Mouse (Mus musculus) embryo, embryonic 11.5 days (tissue): Measurements from ENCODE around the gene Olfr113.
"Not testable (repeated sequence)": the region's sequence is repeated elsewhere in the genome, so short reads cannot be mapped to it uniquely, and the experiment has no call there.

Source experiments
- DNase-seq: peaks from one replicate; pipeline ENCODE4 v3.0.0-alpha.2; 2012; ENCODE audit warnings: low read depth, low spot score

Gene Olfr113

GRCm38 (mm10) chr17:37577563-37577962 is at the start of gene Olfr113:
Gene Olfr113 (minus strand): TSS chr17:37577663.
- DNase-seq, result no peak

GRCm38 (mm10) chr17:37627009-37627408 is 49.5 kb upstream of the Olfr113 start, which contains the start of the genes Olfr115 and Olfr116:
Gene Olfr115 (minus strand): TSS chr17:37627109.
Gene Olfr116 (minus strand): TSS chr17:37627199.
- DNase-seq, result no peak

GRCm38 (mm10) chr17:37592643-37593042 is 15.2 kb upstream of the Olfr113 start, which contains the start of gene Olfr114:
Gene Olfr114 (minus strand): TSS chr17:37592743.
- DNase-seq, result no peak

GRCm38 (mm10) chr17:37569351-37569750 is 8.1 kb downstream of the Olfr113 start, which contains the start of gene Olfr112:
Gene Olfr112 (minus strand): TSS chr17:37569451.
- DNase-seq, result no peak

GRCm38 (mm10) chr17:37558913-37559615 is 18.4 kb downstream of the Olfr113 start:
- DNase-seq, result no peak

GRCm38 (mm10) chr17:37543800-37544435 is 33.5 kb downstream of the Olfr113 start:
- no peak for DNase-seq

GRCm38 (mm10) chr17:37541454-37542119 is 35.9 kb downstream of the Olfr113 start:
- DNase-seq, result no peak

GRCm38 (mm10) chr17:37538416-37538815 is 39.0 kb downstream of the Olfr113 start:
- not testable (repeated sequence) for DNase-seq

- DNase-seq, result no peak
Measured at GRCm38 (mm10) chr17:37535173-37535572, 42.3 kb downstream of the Olfr113 start.

GRCm38 (mm10) chr17:37525427-37525826 is 52.0 kb downstream of the Olfr113 start:
- DNase-seq, result not testable (repeated sequence)

GRCm38 (mm10) chr17:37524612-37525011 is 52.9 kb downstream of the Olfr113 start:
- DNase-seq, result not testable (repeated sequence)
